Mouse (Mus musculus) bone marrow macrophage, adult 2 months (primary cell): ENCODE data around the gene 1700025B11Rik.

Experiments used
- CTCF ChIP-seq: IDR thresholded peaks from 2 replicates; pipeline ENCODE4 v1.5.1; 2012; ENCODE audit warnings: low read depth, mild to moderate bottlenecking, low read length, moderate library complexity
- POLR2A ChIP-seq: IDR thresholded peaks from 2 replicates; pipeline ENCODE4 v1.6.1; 2012; ENCODE audit warnings: mild to moderate bottlenecking, low read depth, low read length, borderline replicate concordance

GRCm38 (mm10) chr15:77587026-77587425, 25.3 kb upstream of the 1700025B11Rik start:
- TF ChIP-seq CTCF (no peak), POLR2A (no peak)
